Mouse (Mus musculus): ENCODE measurements at regions not wholly inside any gene's neighbourhood (a gene's known extent, or its start where the extent isn't known, plus 50 kb on each side); places are given as distances from the start of the nearest gene placed in this dataset.

DNA sequence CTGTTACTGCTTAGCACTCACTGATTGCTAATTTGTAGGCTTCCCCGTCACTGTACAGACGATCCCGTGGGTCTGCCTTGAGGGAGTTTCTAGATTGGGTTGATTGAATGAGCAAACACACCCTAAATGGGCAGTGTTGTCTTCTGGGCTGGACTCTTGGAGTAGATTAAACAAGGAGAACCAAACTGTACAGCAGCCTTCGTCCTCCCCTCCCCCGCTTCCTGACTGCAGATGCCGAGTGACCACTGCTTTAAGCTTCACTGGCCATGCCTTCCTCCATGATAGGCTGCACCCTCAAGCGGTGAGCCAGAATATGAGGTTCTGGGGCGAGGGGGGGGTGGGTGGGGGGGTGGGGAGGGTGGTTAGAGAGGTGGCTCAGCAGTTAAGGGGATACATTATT is 201.5 kb upstream of the Zfp64 start:
- TF ChIP-seq CTCF (IDR thresholded peaks at IDR 0.05; ENCODE audit: borderline replicate concordance, control insufficient read depth, extremely low read depth, insufficient read depth, low read length, poor library complexity) (no peak), POLR2A (IDR thresholded peaks at IDR 0.05; ENCODE audit: control insufficient read depth, extremely low read depth, insufficient read depth, low read length, poor library complexity) (no peak)

Measured in thymus, adult 2 months (tissue).